Mouse (Mus musculus) right cerebral cortex, postnatal 36 days (tissue): ENCODE results near the gene Akr1d1.

Experiments
- DNase-seq, 2 experiments: peaks; one replicate each; pipeline ENCODE4 v3.0.0; 2022; ENCODE audit warnings: low spot score in 2 of 2, mixed read lengths in 1 of 2

Akr1d1 gene

DNA sequence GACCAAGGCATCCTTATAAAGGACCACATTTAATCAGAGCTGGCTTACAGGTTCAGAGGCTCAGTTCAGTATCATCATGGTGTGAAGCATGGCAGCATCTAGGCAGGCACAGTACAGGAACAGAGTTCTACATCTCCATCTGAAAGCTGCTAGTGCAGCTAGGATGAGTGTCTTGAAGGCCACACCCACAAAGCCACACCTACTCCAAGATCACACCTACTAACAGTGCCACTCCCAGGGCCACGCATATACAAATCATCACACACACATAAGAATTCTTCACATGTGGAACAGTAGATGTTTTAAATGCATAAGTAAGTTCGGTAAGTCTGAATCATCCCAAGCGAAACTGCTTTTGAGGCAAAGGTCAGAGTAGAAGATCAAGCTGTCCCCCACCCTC is 33.9 kb downstream of the Akr1d1 start:
- DNase-seq = no peak

DNA sequence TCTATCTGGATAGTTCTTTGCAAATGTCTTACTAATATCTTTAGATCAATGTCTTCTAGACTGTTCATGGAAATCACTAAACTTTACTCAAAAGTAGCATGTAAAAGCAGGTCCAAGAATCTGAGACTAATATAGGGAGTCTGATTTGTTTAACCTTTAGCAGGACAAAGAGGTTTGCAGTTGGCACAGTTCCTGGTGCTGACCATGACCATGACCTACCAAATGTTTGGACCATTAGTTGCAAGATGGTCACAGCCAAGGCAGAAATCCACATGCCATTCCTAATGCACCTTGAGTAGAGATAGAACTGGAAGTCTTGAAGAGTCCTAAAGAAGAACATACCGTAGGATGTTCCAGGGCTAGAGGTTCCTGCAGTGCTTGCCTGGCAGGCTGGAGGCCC is 37.4 kb downstream of the Akr1d1 start:
- no peak for DNase-seq

DNA sequence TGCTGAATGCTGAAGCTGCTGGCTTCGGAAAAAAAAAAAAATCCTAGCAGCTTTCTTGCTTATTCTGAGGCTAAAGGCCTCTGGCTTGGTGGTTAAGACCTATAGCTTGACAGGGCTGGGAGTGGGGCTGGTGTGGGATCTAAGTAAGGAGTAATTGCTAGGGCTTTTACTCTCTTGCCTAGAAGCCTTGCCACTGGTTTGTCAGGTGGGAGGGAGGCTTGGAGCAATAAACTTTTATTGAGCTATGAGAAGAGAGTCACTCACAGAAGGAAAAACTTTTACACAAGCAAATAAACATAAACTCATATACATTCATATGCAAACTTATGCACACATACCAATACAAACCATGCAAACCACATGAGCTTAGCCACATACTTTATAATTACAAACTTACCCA is 42.0 kb downstream of the Akr1d1 start:
- DNase-seq = no peak

DNA sequence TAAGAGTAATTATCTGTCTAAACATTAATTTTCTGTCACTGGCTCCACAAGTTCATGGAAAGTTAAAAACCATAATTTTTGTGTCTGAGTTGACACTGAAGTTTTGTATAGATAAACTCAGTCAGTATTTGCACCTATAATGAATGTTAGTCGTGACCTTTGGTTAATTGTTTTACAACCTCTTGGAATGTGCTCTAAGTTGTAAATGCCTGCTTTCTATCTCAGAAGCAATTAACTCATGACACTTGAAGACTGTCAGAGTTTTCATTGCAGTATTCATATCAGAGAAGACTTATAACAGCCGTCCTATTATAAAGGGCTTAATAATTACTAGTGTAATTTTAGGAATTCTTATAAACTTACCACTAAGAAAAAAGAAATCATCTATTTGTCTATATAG is 43.0 kb downstream of the Akr1d1 start:
- no peak for DNase-seq

DNA sequence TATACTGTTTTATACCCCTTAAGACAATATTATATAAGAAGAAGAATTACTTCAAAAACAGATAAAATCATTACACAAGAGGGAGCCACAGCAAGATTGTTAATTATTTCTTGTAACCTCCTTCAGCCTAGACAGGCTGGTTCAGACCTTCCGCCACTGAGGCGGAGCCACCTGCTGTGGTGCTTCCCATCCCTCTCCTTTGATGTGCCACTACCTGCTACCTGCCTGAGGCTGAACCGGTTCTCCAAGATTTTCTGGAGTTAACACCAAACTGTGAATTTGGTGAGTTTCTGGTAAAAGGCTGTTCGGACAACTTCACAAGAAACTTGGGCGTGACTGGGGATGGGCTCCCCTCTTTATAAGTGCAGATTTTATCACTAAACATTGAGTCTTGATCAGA is 50.5 kb downstream of the Akr1d1 start:
- DNase-seq = no peak

DNA sequence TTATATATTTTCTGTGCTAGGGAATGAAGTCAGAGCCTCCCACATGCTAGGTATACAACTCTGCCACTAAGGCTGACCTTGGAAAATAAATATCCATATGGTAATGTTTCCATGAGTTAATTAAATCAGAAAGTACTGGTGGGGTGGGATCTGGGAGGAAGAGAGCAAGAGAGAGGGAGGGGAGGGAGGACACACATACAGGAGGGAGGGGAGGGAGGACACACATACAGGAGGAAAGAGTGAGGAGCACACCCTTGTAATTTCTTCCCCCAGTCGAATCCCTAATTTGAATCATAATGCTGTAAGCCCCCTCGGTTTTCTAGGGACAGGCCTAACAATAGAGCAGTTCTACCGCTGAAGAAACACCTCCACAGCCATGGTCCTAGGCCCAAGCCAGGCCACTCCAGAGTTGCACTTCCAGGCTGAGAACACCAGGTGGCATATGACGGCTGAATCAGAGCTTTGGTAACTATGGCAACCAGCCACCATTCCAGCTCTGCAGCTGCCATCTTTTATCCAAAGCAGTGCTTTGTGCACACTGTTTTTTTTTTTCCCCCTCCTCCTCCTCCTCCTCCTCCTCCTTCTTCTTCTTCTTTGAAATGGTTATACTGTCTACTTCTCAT is 59.5 kb downstream of the Akr1d1 start:
- peak; percentile 35 to 58 for DNase-seq

DNA sequence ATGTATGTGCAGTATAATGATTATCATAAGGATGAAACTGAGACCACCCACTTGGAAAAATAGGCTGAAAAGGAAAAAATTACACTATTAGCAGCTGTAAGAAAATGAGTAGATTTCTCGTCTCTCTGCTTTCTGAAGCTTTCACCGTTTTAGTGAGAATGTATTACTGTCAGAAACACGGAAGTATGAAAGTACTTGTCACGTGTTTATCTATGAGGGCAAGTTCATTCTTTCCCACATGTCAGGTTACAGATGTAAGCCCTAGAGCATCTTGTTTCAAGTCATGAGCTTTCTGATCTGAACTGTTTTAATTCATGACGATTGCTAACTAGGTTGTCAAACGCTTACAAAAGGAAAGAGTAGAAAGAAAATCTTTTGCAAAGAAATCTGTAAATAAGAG is 60.8 kb downstream of the Akr1d1 start:
- DNase-seq = no peak

DNA sequence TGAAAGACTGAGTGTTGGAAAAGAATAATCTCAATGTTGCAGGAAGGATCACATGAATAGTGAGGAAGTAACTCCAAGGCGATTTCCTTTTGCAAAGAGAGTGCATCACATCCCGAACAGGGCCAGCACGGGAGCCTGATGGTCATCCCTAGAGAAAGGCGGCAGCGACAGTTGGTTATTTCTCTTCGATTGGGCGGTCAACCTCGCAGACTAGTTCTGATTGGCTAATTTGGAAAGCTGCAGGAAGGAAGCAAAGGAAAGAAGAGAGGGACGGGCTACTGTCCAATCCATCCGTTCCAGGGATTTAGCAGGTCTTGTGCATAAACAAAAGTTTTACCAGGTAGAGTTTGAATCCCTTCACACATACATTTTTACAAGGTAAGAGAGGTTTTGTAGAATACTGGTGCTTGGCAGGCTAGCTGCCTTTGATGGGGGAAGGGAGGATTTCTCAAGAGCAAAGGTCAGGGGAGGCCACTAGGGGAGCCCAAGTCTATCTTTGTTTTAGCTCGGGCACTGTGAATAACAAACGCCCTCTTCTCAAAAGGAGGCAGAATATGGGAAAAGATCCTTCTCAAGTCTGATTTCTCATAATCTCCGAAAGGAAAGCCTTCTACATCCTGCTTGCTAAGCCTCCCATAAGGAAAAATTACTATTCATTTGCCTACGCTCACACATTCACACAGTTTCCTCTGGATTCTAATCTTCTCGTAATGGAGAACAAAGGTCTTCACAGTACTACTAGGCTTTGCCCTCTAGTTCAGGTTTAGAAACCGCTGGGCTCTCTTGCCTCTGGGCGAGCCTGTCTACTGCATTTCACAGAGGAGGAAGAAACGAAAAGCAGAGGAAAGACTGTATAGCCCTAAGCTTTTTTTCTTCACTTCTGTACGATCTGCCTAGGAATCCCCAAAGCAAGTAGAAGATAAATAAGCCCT is 62.4 kb downstream of the Akr1d1 start:
- no peak for DNase-seq

DNA sequence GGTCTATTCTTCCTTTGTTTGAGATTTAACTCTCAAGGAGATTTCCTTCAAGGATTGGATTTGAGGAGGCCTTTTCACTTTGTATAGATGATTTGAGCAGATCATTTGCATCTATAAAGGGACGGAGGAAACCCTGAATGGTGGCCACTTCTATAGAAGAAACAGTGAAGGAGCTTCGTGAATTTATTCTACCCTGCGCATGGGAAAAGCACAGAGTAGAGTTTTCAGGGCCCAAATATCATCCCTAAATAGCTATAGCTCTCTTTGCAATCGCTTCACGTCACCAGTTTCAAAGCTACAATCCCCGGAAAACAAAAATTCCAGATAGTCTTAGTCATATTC is 63.0 kb downstream of the Akr1d1 start:
- DNase-seq = no peak

DNA sequence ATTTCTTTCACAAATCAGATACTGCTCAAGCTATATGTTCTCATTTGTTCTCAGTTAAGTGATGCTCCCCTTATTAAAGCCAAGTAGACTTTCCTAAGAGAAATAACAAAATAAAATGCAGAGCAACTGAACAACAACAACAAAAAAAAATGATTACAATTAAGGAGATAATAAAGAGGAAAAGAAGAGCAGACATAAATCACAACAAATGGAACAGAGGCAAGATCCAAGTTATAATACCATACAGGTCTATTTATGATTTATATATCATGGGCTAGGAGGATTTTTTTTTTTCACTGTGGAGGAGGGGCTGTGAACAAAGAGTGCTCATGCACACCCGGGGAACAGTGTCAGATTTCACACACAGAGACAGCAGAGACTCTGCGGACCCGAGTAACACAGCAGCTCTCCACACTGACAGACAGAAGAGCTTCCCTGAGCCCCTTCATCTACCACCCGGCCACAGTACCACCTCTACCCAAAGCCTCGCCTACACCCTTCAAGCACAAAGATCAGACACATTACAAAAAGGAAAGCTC is 63.6 kb downstream of the Akr1d1 start:
- no peak for DNase-seq

DNA sequence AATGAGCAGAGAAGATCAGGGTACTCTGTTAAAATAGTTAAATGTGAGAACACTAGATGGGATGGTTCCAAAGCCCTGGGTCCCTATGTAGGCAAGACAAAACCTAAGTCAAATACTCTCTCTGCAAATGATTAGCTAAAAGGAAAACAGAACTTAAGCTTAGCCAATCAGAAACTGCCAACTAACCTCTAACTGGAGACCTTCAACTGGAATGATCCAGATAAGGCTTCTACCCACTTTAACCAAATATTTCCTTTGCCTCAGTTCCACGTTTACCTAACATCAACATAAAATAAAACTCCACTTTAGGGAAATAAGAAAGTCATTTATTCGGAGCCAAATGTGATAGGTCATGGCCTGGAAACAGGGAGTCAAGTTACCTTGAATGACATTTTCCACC is 67.1 kb downstream of the Akr1d1 start:
- no peak for DNase-seq

DNA sequence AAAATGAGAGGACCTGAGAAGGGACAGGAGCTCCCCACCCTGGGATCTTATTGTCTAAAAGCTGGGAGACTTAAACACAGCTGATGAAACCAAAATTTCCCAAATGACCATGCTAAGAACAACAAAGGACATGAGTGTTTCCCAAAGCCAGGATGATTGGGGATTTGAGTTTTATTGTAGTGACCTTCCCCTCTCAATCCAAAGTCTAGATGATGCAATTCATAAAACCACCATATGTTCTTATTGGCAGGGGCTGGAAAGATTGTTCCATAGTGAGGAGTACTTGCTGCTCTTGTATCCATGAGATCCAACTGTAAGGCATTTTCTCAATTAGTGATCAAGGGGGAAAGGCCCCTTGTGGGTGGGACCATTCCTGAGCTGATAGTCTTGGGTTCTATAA is 68.1 kb downstream of the Akr1d1 start:
- DNase-seq = no peak

DNA sequence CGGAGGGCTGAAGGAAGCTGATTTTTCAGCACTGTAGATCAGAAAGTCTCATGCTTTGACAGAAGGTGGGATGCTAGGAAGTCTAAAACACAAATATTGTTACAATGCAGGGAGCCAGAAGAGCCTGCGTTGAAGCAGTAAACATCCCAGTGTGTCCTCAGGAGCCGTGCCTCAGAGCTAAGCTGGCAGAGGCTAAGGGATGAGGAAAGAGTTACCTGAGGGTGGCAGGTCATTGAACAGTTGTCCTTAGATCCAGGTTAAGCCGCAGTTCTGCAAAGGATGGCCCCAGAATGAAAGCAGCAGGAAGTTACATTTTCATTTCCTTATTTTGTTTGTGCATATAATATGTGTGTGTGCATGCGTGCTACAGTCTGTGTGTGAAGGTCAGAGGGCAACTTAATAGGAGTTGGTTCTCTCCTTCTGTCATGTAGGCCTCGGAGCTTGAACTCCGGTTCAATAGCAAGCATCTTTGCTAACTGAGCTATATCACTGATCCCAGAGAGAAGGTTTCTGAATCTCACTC is 71.1 kb downstream of the Akr1d1 start:
- DNase-seq = no peak

DNA sequence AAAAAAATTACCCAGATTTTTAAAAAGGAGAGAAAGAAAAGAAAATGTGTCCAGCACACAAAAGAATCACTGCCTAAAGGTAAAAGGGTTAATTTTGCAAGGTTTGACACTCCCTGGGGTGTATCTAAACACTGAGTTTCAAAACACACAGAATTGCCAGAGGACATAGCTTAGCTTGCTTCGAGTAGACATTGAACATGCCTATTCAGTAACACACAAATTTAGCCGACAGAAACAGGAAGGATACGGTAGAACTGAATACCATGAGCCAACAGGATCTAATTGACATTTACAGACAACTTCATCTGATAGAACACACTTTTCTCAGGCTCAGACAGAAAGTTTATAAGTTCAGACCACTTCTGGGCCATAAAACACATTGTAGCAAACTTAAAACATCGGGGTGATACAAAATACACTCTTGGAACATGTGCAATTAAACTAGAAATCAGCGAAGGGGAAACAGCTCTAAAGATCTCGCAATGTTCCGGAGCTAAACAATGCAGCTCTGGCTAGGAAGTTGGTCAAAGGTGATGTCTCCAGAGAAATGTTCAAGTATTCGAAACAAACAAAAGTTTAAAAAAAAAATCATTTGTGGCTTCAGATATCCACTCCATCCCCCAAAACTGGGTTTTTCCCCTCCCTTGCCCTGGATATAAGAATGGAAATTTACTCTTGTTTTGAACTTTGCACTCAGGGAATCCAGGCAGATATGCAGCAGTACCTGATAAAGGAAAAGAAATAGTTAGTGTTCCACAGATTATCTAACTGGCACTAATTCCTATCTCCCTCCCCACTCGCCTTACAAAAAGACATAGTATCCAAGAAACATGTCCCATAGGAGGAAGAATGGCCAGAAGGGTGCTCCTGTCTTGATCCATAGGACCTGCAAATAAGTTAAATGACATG is 73.1 kb downstream of the Akr1d1 start:
- no peak for DNase-seq

DNA sequence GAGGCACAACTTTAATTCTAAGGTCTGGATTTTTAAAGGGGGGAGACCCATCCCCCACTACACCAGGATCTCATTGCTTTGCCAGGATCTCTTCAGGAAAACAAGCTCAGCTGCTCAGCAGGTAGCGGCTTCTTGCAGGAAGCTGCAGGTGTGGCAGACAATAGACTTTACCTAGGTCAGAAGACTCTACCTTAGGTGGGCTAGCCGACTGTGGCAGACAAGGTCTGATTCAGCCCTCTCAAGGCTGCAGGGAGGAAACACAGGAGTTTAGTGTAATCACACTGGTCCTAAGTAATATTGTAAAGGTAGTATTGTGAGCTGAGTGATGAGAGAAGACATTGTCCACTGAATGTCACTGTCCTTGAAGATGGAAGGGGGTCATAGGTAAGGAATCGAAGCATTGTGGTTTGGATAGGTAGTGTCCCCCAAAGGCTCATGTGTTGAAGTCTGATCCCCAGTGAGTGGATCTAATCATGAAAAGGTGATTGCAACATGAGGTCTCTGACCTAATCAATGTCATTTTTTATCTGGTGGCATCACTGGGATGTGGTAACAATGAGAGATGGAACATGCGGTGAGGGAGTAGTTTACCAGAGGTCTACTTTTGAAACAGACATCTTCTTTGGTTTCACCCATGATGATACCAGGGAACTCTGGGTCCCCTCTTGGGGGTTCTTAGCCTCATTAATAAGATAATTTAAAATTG is 74.4 kb downstream of the Akr1d1 start:
- DNase-seq = no peak

DNA sequence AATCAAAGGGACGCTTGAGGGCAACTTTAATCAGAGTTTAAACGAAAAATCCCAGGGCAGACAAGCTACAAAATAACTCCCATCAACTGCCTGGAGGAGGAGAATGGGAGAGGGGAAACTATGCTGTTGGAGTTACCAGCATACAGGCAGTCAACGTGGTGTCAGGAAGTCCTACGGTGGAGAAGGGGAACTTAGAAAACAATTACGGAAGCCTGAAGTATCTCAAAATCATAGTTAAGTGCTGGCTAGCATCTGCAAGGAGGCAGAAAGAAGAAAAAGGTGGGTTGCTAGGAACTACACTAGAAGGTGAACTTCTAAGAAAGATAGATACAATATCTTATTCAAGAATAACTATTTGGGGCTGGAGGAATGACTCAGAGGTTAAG is 74.9 kb downstream of the Akr1d1 start:
- DNase-seq = no peak

DNA sequence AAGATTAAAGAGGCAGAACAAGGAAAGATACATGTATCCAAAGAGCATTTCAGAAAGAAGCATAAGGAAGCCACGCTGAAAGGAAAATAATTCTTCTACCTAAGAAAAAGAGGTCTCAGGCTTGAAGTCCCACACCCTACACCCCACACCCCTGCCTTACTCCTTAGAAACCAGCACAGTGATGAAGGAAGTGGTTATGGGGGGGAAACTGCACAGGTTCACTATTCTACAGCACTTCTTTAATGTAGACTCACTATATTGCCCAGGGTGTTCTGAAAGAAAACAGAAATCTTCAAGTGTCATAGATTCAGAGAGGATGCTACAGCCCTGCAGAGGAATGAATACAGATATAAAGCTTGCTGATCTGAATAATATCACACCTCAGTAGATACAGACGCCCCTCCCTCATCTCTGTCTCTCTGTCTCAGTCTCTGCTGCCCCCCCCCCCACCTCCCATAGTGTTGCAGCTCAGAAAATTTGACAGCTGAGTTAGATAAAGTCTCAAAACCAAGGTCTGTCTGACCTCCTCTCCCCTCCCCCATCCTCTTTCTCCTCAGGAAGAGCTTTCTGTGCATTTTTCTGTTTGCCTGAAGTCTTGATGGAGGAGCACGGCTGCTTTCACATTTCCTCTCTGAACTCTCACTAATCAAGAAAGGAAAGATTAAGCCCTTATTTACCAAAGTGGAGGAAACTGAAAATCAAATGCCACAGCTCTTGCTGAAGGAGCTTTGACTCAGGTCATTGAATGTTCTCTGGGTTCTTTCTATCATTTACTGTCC is 77.7 kb downstream of the Akr1d1 start:
- no peak for DNase-seq

DNA sequence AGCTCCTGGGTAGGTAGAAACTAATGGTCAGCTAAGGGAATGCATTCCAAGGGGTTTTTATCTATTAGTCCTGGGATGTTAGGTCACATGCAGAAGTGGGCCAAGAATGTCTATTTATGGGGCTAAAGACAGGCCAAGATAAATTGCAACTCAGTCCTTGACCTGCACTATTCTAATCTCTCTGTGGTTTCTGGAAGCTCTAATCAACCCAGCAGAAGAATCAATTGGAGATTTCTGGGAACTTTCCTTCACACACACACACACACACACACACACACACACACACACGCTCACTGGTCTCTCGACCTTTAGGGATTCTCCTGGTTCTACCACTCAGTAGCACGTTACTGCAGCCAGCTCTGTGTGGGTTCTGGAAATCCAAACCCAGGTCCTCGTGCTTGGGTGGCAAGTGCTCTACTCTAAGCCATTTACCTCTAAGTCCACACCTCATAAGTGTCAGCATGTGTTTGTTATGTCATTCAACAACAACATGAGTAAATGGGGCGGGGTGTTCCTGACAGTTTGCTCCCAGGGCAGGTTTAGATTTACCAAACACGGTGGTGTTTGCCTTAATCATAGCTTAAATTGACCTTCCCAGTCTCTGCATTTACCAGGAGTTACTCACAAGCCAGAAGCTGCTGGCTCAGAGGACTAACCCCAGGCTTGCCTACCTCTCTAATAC is 82.8 kb downstream of the Akr1d1 start:
- DNase-seq = no peak

DNA sequence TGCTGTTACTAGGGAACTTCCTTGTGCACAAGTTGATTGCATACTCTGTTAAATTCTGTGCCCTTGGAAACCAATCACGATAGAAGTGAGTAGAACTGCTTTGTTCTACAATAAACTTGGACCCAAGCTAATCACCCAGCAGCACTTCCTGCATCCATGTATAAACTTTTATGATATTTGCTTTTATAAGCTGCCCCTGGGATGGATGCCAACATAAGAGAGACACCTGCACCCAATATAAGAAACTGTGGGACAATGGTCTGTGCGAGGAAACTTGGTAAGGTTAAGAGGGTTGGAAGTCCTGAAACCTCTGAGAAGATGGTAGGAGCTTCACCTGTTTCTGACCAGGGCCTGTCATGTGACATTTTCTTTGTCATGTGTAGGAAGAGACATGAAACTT is 85.5 kb downstream of the Akr1d1 start:
- DNase-seq = no peak

DNA sequence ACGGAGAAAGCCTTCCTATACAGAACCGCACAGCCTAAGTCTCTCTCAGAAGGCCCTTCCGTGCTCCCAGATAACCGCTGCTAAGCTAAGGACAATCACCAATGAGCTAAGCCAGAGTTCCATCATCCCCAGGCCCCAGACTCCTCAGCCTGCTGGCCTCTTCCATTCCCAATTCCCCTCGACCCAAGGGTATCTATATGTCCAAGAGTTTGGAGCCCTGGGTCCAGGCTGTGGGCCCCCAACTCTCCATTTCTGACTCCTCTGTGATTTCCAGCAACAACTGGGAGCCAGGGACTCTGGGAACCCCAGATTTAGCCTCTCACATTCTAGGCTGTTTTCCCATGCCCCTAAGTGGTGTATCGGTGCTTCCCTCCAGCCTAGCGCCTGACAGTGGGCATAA is 86.2 kb downstream of the Akr1d1 start:
- no peak for DNase-seq
